Mouse (Mus musculus): ENCODE results near the gene Laptm5. TPM values are rescaled to one million over a fixed set of nuclear protein-coding genes. Genes with fewer than 3 reads are reported as not detected.

The Laptm5 gene
- 1,649 and 1,910 TPM in 2 replicates for polyA plus RNA-seq (2012; ENCODE audit: insufficient read depth, insufficient read length, missing spikeins)

- peak within 1 kb of the TSS; percentile 83 for H3K4me3 ChIP-seq (ENCODE audit: insufficient read depth, low read length)
- TF ChIP-seq POLR2A (IDR thresholded peaks at IDR 0.05; ENCODE audit: borderline replicate concordance, low read depth, low read length) (peak; percentile 68), CTCF (IDR thresholded peaks at IDR 0.05; ENCODE audit: low read depth, low read length) (no peak)
- peak within 1 kb of the TSS; percentile 93 for H3K27ac ChIP-seq (ENCODE audit: insufficient read depth, low read depth, low read length)
- H3K4me1 ChIP-seq (ENCODE audit: control insufficient read depth, insufficient read depth, low read length) = peaks cover 27% of the 10 kb centered on the region
Measured at GRCm38 (mm10) chr4:130913077-130913476, at the start of gene Laptm5. Laptm5 (plus strand) TSS chr4:130913125.

DNA sequence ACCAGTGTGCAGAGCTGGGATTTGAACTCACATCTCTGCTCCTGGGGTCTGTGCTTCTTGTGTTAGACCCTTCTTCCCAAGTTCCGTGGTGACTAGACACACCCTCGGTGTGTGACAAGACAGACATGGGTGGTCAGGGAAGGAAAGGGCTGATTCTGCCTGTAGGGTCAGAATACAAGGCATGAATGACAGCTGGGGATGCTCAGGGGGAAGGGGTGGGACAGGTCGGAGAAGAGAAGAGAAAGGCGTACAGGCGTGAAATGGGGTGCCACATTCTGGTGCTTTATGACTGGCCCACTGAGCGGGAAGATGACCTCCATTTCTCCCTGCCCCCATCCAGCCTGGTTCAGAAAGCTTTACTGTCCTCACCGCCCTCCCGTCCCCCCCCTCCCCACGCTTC lies 47.5 kb upstream of the Laptm5 start:
- no peak overlapping the region for H3K4me3 ChIP-seq (ENCODE audit: insufficient read depth, low read length)
- no peaks in the 10 kb centered on the region for H3K4me1 ChIP-seq (ENCODE audit: control insufficient read depth, insufficient read depth, low read length)
- no peak for TF ChIP-seq POLR2A (IDR thresholded peaks at IDR 0.05; ENCODE audit: borderline replicate concordance, low read depth, low read length)
- no peak for TF ChIP-seq CTCF (IDR thresholded peaks at IDR 0.05; ENCODE audit: low read depth, low read length)
- no peak overlapping the region for H3K27ac ChIP-seq (ENCODE audit: insufficient read depth, low read depth, low read length)

GRCm38 (mm10) chr4:130865901-130866371 lies 47.0 kb upstream of the Laptm5 start:
- Histone ChIP-seq H3K4me1 (ENCODE audit: control insufficient read depth, insufficient read depth, low read length) (no peaks in the 10 kb centered on the region), H3K27ac (ENCODE audit: insufficient read depth, low read depth, low read length) (no peak overlapping the region), H3K4me3 (ENCODE audit: insufficient read depth, low read length) (no peak overlapping the region)
- TF ChIP-seq POLR2A (IDR thresholded peaks at IDR 0.05; ENCODE audit: borderline replicate concordance, low read depth, low read length) (no peak), CTCF (IDR thresholded peaks at IDR 0.05; ENCODE audit: low read depth, low read length) (no peak)

- no peaks in the 10 kb centered on the region for H3K4me1 ChIP-seq (ENCODE audit: control insufficient read depth, insufficient read depth, low read length)
- H3K27ac ChIP-seq (ENCODE audit: insufficient read depth, low read depth, low read length) = no peak overlapping the region
- TF ChIP-seq CTCF (IDR thresholded peaks at IDR 0.05; ENCODE audit: low read depth, low read length) = no peak
- TF ChIP-seq POLR2A (IDR thresholded peaks at IDR 0.05; ENCODE audit: borderline replicate concordance, low read depth, low read length) = no peak
Measured at GRCm38 (mm10) chr4:130867940-130868339, 45.0 kb upstream of the Laptm5 start.

DNA sequence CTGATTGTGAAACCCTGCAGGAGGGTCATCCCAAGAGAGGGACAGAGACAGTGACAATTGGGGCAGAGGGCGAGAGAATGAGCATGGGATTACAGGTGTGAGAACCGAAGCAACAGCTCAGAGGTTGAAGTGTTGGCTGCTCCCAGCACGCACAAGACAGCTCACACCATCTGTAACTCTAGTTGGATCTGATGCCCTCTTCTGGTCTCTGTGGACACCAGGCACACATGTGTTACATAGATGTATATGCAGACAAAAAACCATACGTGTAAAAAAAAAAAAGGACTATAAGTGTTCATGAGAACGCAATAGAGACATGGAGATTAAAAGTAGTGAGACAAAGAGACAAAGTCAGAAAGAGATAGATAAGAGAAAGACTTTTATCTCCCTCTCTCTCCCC lies 44.1 kb upstream of the Laptm5 start:
- TF ChIP-seq CTCF (IDR thresholded peaks at IDR 0.05; ENCODE audit: low read depth, low read length) (no peak), POLR2A (IDR thresholded peaks at IDR 0.05; ENCODE audit: borderline replicate concordance, low read depth, low read length) (no peak)
- H3K4me1 ChIP-seq (ENCODE audit: control insufficient read depth, insufficient read depth, low read length) = no peaks in the 10 kb centered on the region
- no peak overlapping the region for H3K4me3 ChIP-seq (ENCODE audit: insufficient read depth, low read length)
- no peak overlapping the region for H3K27ac ChIP-seq (ENCODE audit: insufficient read depth, low read depth, low read length)

More at GRCm38 (mm10) chr4:130867940-130868339, 45.0 kb upstream of the Laptm5 start:
- no peak overlapping the region for H3K4me3 ChIP-seq (ENCODE audit: insufficient read depth, low read length)

GRCm38 (mm10) chr4:130872414-130872813 lies 40.5 kb upstream of the Laptm5 start:
- TF ChIP-seq POLR2A (IDR thresholded peaks at IDR 0.05; ENCODE audit: borderline replicate concordance, low read depth, low read length) (no peak), CTCF (IDR thresholded peaks at IDR 0.05; ENCODE audit: low read depth, low read length) (no peak)
- Histone ChIP-seq H3K4me3 (ENCODE audit: insufficient read depth, low read length) (no peak overlapping the region), H3K27ac (ENCODE audit: insufficient read depth, low read depth, low read length) (no peak overlapping the region), H3K4me1 (ENCODE audit: control insufficient read depth, insufficient read depth, low read length) (no peaks in the 10 kb centered on the region)

- Histone ChIP-seq H3K4me1 (ENCODE audit: control insufficient read depth, insufficient read depth, low read length) (no peaks in the 10 kb centered on the region), H3K4me3 (ENCODE audit: insufficient read depth, low read length) (no peak overlapping the region), H3K27ac (ENCODE audit: insufficient read depth, low read depth, low read length) (no peak overlapping the region)
- TF ChIP-seq CTCF (IDR thresholded peaks at IDR 0.05; ENCODE audit: low read depth, low read length) (peak; percentile 47), POLR2A (IDR thresholded peaks at IDR 0.05; ENCODE audit: borderline replicate concordance, low read depth, low read length) (no peak)
Measured at GRCm38 (mm10) chr4:130873440-130873839, 39.5 kb upstream of the Laptm5 start.

DNA sequence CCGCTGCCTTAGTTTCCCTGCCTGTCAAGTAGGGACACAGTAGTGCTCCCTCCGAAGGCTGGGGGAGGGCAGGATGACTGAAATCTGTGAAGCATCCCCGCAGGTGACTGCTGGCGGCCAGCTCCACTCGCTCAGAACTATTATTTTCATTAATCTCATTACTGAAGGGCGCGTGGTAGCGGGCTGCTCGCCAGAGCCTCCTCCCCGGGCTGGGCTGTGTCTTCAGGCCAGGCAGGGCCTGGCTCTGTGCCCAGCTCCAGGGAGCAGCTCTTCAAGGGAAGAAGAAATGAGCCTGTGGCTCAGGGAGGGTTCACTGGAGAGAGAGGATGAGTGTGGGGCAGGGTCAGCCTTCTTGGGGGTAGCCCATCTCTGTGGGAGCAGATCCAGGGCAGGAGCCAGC lies 38.3 kb upstream of the Laptm5 start:
- TF ChIP-seq CTCF (IDR thresholded peaks at IDR 0.05; ENCODE audit: low read depth, low read length) = no peak
- no peak for TF ChIP-seq POLR2A (IDR thresholded peaks at IDR 0.05; ENCODE audit: borderline replicate concordance, low read depth, low read length)
- Histone ChIP-seq H3K4me1 (ENCODE audit: control insufficient read depth, insufficient read depth, low read length) (no peaks in the 10 kb centered on the region), H3K4me3 (ENCODE audit: insufficient read depth, low read length) (no peak overlapping the region), H3K27ac (ENCODE audit: insufficient read depth, low read depth, low read length) (no peak overlapping the region)

DNA sequence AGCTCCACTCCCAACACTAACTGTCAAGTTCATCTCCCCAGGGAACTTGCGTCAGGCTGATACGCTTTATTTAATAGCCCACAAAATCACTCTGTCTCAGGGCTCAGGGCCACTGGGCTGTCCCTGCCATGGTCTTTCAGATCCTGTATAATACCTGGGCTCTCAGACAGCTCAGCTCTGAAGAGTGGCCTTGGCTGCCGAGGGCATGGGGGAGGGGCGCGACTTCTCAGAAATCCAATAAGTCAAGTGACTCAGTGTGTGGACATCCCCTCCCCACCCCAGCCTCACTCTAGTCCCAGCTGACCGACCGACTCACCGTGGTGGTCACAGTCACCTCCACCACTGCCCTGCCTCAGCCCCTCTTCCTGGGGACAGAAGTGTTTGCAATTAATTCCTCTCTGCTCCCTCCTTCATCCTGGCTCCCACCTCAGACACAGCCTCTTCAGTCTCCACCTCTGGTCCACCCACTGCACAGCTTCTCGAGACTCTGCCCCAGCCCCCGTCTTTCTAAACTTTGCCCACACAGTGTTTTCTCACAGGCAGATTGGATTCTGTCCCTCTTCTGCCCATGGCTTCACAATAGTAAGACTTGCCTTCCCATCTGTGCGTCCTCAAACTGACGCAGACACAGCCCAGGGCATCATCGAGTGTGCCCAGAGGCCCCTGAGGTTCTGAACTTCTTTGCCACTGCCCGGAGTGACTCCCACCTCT lies 36.8 kb upstream of the Laptm5 start:
- H3K4me3 ChIP-seq (ENCODE audit: insufficient read depth, low read length) = no peak overlapping the region
- H3K4me1 ChIP-seq (ENCODE audit: control insufficient read depth, insufficient read depth, low read length) = no peaks in the 10 kb centered on the region
- H3K27ac ChIP-seq (ENCODE audit: insufficient read depth, low read depth, low read length) = no peak overlapping the region
- TF ChIP-seq CTCF (IDR thresholded peaks at IDR 0.05; ENCODE audit: low read depth, low read length) (no peak), POLR2A (IDR thresholded peaks at IDR 0.05; ENCODE audit: borderline replicate concordance, low read depth, low read length) (no peak)

DNA sequence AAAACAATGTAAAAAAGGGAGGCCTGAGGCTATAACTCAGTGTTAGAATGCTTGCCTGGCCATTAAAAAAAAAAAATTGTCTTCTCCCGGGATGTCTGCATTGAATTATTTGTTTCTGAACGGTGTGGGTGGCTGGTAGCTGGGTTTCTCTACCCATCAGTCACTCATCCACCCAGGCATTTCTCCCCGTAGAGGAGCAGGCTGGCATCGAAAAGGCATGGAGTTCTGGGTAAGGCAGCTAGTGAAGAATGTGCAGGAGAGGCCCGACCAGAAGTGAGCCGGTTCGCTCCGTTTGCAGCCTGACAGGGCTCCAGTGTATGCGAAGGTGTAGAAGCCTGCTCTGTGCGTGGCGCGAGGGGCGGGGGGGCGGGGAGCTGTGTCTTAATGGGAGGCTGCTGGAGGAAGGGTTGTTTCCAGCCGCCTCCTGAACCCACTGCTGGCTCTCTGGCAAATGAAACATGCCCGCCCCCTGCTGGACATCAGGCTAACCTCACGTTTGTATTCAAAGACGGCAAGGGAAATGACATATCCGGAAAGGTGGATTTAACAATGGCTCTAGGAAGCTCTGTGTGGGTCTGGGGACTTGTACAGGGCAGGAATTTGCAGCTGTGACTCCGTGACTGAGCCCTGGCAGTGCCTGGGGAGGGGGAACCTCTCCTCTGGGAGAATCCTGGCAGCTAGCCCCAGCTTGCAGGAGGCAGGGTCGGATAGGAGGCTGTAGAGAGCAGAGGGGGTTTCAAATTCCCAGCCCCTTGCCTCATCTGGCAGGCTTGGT lies 34.5 kb upstream of the Laptm5 start:
- TF ChIP-seq CTCF (IDR thresholded peaks at IDR 0.05; ENCODE audit: low read depth, low read length) = peak; percentile 69
- TF ChIP-seq POLR2A (IDR thresholded peaks at IDR 0.05; ENCODE audit: borderline replicate concordance, low read depth, low read length) = no peak
- H3K4me3 ChIP-seq (ENCODE audit: insufficient read depth, low read length) = no peak overlapping the region
- no peaks in the 10 kb centered on the region for H3K4me1 ChIP-seq (ENCODE audit: control insufficient read depth, insufficient read depth, low read length)
- H3K27ac ChIP-seq (ENCODE audit: insufficient read depth, low read depth, low read length) = no peak overlapping the region
